Mouse (Mus musculus): Measurements from ENCODE around the gene Tmc3.

The Tmc3 gene

GRCm38 (mm10) chr7:83584639-83585471, at the start of gene Tmc3:
Tmc3 (plus strand) TSS chr7:83584927.
- WGBS = 30% methylated on average over 11 of the region's 11 CpGs

- WGBS = 57% methylated on average over 5 of the region's 5 CpGs
Observed at GRCm38 (mm10) chr7:83541536-83542169, 43.1 kb upstream of the Tmc3 start.

GRCm38 (mm10) chr7:83548686-83549352, 35.9 kb upstream of the Tmc3 start:
- WGBS = 61% methylated on average over 7 of the region's 7 CpGs

GRCm38 (mm10) chr7:83549353-83549774, 35.4 kb upstream of the Tmc3 start:
- WGBS = 56% methylated on average over 7 of the region's 7 CpGs

GRCm38 (mm10) chr7:83549951-83550407, 34.7 kb upstream of the Tmc3 start:
- 34% methylated on average over 5 of the region's 5 CpGs for WGBS

GRCm38 (mm10) chr7:83554477-83554876, 30.2 kb upstream of the Tmc3 start:
- WGBS = 51% methylated on average over 6 of the region's 6 CpGs

GRCm38 (mm10) chr7:83556488-83556887, 28.2 kb upstream of the Tmc3 start:
- 81% methylated on average over 2 of the region's 2 CpGs for WGBS

GRCm38 (mm10) chr7:83558741-83559280, 25.9 kb upstream of the Tmc3 start:
- 81% methylated on average over 5 of the region's 5 CpGs for WGBS

GRCm38 (mm10) chr7:83559495-83559894, 25.2 kb upstream of the Tmc3 start:
- 87% methylated on average over 3 of the region's 3 CpGs for WGBS

- WGBS = 42% methylated on average over 3 of the region's 3 CpGs
Observed at GRCm38 (mm10) chr7:83561849-83562248, 22.9 kb upstream of the Tmc3 start.

GRCm38 (mm10) chr7:83564635-83565291, 20.0 kb upstream of the Tmc3 start:
- 59% methylated on average over 12 of the region's 12 CpGs for WGBS

GRCm38 (mm10) chr7:83565976-83566375, 18.8 kb upstream of the Tmc3 start:
- 45% methylated on average over 7 of the region's 7 CpGs for WGBS

GRCm38 (mm10) chr7:83567841-83568500, 16.8 kb upstream of the Tmc3 start:
- 52% methylated on average over 16 of the region's 16 CpGs for WGBS

GRCm38 (mm10) chr7:83568815-83569214, 15.9 kb upstream of the Tmc3 start:
- WGBS = 70% methylated on average over 2 of the region's 2 CpGs

- 92% methylated on average over 2 of the region's 2 CpGs for WGBS
Observed at GRCm38 (mm10) chr7:83569436-83569835, 15.3 kb upstream of the Tmc3 start.

- 48% methylated on average over 4 of the region's 4 CpGs for whole genome bisulfite sequencing
Observed at GRCm38 (mm10) chr7:83571077-83571476, 13.7 kb upstream of the Tmc3 start.

GRCm38 (mm10) chr7:83571901-83572300, 12.8 kb upstream of the Tmc3 start:
- 69% methylated on average over 3 of the region's 3 CpGs for WGBS

- 82% methylated on average over 2 of the region's 2 CpGs for WGBS
Observed at GRCm38 (mm10) chr7:83572451-83572850, 12.3 kb upstream of the Tmc3 start.

- WGBS = 37% methylated on average over 4 of the region's 4 CpGs
Observed at GRCm38 (mm10) chr7:83580946-83581345, 3.8 kb upstream of the Tmc3 start.

GRCm38 (mm10) chr7:83594056-83594455, 9.3 kb downstream of the Tmc3 start:
- WGBS = 86% methylated on average over 3 of the region's 3 CpGs

GRCm38 (mm10) chr7:83597063-83597462, 12.3 kb downstream of the Tmc3 start:
- 93% methylated on average over 3 of the region's 3 CpGs for WGBS
